Mouse (Mus musculus): ENCODE measurements at regions not wholly inside any gene's neighbourhood (a gene's known extent, or its start where the extent isn't known, plus 50 kb on each side); places are given as distances from the start of the nearest gene placed in this dataset.
A peak's percentile ranks its signal among the peaks of the same experiment; 100 is the strongest.
"Not testable (repeated sequence)": the region's sequence is repeated elsewhere in the genome, so short reads cannot be mapped to it uniquely, and the experiment has no call there.

DNA sequence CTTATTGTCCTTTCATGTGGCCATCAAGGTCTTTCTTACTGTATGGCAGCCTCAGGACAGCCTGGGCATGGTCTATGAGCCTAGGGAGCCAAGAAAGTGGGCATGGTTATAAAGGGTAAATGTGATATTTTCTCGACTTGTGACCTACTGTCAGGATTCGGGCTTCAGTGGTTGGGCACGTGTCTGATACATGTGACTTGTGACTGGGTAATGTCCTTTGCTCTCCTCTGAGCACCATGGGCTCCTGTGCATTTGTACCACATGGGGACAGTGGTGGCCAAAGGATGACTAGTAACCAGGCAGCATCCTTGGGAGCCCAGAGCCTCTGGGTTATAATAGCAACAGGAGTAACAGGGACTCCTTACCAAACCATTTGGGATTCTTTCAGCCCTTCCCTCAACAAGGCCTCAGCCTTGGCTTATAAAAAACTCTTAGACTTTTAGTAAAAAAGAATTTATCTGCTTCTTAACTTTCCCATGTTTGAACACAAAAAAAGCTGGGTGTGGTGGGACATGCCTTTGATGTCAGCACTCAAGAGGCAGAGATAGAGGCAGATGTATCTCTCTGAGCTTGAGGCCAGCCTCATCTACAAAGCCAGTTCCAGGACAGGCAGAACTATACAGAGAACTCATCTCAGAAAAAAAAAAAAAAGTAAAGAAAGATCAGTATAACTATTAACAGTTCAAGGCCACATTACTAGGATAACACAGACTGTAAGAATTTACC is 56.7 kb upstream of the Klf13 start:
- DNase-seq = no peak

DNA sequence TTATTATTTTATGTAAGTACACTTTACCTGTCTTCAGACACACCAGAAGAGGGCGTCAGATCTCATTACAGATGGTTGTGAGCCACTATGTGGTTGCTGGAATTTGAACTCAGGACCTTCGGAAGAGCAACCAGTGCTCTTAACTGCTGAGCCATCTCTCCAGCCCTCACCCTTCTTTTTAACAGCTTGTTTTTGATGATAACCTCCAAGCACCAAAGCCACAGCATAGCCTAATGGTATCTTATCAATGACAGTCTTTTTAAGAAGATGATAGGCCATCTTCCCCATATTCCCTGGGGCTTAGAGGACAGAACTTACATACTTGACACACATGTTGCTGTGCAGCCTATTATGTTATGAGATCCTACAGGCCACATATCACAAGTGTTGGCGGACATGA is 56.1 kb upstream of the Klf13 start:
- DNase-seq = not testable (repeated sequence)

DNA sequence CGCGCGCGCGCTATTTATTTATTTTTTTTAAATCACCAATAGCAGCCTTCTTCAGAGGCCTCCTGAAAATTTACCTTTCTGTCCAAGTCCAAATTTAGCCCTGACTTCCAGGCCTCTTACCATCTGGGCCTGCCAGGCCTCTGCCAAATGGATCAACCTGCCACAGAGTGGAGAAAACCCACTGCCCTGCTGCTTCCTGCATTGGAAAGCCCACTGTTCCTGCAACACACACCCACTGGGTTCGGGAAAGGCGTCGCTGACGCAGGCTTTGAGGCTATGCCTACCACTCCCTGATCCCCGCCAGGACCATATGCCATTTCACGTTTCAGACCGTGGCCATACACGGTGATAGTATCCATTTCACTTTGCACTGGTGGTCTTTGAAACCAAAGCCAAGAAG is 53.4 kb upstream of the Klf13 start:
- no peak for DNase-seq

DNA sequence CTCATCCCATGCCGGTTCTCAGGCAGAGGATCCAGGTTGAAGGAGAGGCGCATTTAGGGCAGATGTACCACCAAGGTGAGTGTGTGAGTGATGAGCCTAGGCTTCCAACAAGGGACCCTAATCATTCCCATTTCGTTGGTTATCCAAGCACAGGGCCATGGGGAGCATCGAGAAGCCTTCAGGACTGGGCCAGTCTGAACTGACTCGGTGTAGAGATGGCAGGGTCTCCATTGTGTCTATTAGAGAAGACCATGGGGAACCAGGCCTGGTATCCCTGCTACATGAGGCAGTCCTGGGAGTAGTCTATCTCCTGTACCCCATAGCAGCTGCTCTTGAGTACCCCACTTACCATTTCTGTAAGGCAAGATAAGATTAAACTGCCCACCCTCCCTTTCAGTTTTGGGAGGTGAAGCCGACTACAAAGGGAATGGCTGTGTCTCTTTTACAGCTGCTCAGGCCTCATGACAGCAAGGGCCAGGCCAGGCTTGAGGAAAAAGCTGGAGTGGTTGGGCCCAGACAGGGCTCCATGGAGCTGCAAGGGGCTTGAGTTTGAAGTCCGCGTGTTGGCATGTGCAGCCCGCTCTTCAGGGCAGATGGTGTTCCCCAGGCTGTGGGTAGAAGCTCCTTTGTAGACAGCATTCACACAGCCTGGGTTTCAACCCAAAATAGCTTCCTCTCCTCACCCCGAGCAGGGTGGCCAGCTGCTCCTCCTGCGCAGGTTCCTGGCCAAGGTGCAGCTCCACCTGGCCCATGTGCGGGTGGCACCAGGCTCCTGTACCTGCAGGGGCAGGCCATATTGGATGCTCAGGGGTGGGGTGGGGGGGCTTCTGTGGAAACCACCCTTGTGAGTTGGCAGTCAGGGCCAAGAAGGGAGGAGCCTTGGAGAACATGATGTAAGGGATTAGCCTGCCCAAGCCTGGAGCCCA is 52.6 kb upstream of the Klf13 start:
- DNase-seq = peak; percentile 20

DNA sequence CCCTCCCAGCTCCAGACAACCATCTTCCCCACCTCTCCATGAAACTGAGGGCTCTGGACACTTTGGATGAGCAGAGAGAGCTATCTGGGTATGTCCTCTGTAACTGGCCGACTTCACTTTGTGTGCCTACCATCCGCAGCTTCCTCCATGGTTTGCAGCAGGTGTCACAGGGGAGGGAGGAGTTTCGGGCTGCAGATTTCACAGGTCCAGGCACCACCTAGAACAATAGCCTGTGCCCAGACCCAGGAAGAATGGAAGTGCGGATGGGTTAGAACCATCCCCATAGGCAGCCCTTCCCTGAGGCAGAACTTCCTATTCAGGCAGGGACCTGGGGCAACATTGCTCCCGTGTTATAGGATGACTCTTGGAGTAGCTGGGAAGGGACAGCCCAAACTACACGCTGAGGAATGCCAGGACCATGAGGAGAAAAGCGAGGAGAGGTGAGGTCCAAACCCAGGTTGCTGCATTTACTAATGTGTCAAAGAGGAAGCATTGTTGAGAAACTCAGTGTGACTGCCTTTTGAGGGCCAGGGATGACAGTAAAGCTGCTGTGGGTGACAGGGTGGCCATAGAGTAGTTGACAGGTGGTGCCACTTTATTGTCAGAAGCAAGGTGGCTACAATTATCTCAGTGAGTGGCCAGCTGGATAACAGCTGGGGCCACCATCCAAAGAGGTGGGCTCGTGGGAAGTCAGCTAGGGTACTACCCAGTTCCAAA is 51.8 kb upstream of the Klf13 start:
- no peak for DNase-seq

DNA sequence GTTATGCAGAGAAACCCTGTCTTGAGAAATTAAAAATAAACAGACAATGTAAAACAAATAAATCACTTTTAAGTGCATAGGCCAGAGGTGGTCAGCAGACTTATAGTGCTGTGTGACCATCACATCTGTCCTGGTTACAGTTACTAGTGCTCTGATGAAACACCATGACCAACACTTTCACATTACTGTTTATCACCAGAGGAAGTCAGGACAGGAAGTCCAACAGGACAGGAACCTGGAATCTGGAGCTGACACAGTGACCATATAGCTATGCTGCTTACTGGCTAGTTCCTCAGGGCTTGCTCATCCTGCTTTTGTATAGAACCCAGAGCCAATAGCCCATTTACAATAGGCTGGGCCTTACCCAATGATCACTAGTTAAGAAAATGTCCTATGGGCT is 51.0 kb upstream of the Klf13 start:
- DNase-seq = no peak

All from right cerebral cortex, postnatal 14 days (tissue).